Mouse (Mus musculus): ENCODE data around the gene Rgs19. TPM values are rescaled to one million over a fixed set of nuclear protein-coding genes. Genes with fewer than 3 reads are reported as not detected.

Gene Rgs19
- total and polyA plus RNA-seq, 2 experiments = 1.5 to 7.8 TPM

GRCm38 (mm10) chr2:181681978-181682377, 11.8 kb downstream of the Rgs19 start:
- no peak for DNase-seq (ENCODE audit: extremely low read depth, low read depth, low spot score)
- Histone ChIP-seq H3K27me3 (ENCODE audit: control insufficient read depth, insufficient read depth, low read length) (no peaks in the 10 kb centered on the region), H3K79me2 (ENCODE audit: control insufficient read depth, insufficient read depth, low read length) (no peaks in the 10 kb centered on the region), H3K4me3 (ENCODE audit: insufficient read depth, low read depth, low read length) (no peak overlapping the region), H3K36me3 (ENCODE audit: control insufficient read depth, insufficient read depth, low read length) (no peaks in the 10 kb centered on the region), H3K4me1 (ENCODE audit: control insufficient read depth, insufficient read depth, low read length) (peaks cover 8% of the 10 kb centered on the region; the same call in 1 of the 2 replicates), H3K27ac (replicated peaks; ENCODE audit: insufficient read depth, low read depth, low read length) (no peak overlapping the region), H3K9ac (ENCODE audit: low read depth, low read length) (no peak overlapping the region)
- no peak for TF ChIP-seq POLR2A (IDR thresholded peaks at IDR 0.05; ENCODE audit: extremely low read depth, insufficient read depth, low read length)
- 94% methylated on average over 1 of the region's 1 CpGs for WGBS

- no peak for TF ChIP-seq POLR2A (IDR thresholded peaks at IDR 0.05; ENCODE audit: extremely low read depth, insufficient read depth, low read length)
- no peak for TF ChIP-seq CTCF (IDR thresholded peaks at IDR 0.05; ENCODE audit: low read depth, low read length)
- no peaks in the 10 kb centered on the region for H3K36me3 ChIP-seq (ENCODE audit: control insufficient read depth, insufficient read depth, low read length)
- H3K27ac ChIP-seq (replicated peaks; ENCODE audit: insufficient read depth, low read depth, low read length) = no peak overlapping the region
- 37% methylated on average over 7 of the region's 7 CpGs for WGBS
- peaks cover 8% of the 10 kb centered on the region; the same call in 1 of the 2 replicates for H3K4me1 ChIP-seq (ENCODE audit: control insufficient read depth, insufficient read depth, low read length)
- no peaks in the 10 kb centered on the region for H3K27me3 ChIP-seq (ENCODE audit: control insufficient read depth, insufficient read depth, low read length)
- no peaks in the 10 kb centered on the region for H3K79me2 ChIP-seq (ENCODE audit: control insufficient read depth, insufficient read depth, low read length)
- DNase-seq (ENCODE audit: extremely low read depth, low read depth, low spot score) = no peak
- peak overlapping the region; percentile 76 for H3K9ac ChIP-seq (ENCODE audit: low read depth, low read length)
- H3K4me3 ChIP-seq (ENCODE audit: insufficient read depth, low read depth, low read length) = peak overlapping the region; percentile 78
Measured at GRCm38 (mm10) chr2:181680716-181681117, 13.1 kb downstream of the Rgs19 start.

GRCm38 (mm10) chr2:181679951-181680715, 13.6 kb downstream of the Rgs19 start, which contains the start of gene Tcea2:
Tcea2 (plus strand) TSS chr2:181680310.
- peak within 1 kb of the TSS; percentile 78 for H3K4me3 ChIP-seq (ENCODE audit: insufficient read depth, low read depth, low read length)
- H3K79me2 ChIP-seq (ENCODE audit: control insufficient read depth, insufficient read depth, low read length) = no peaks in the 10 kb centered on the region
- H3K27ac ChIP-seq (replicated peaks; ENCODE audit: insufficient read depth, low read depth, low read length) = peak within 1 kb of the TSS; percentile 45
- no peaks in the 10 kb centered on the region for H3K27me3 ChIP-seq (ENCODE audit: control insufficient read depth, insufficient read depth, low read length)
- peak; percentile 66 for DNase-seq (ENCODE audit: extremely low read depth, low read depth, low spot score)
- peaks cover 8% of the 10 kb centered on the region; the same call in 1 of the 2 replicates for H3K4me1 ChIP-seq (ENCODE audit: control insufficient read depth, insufficient read depth, low read length)
- peak within 1 kb of the TSS; percentile 79 for H3K9ac ChIP-seq (ENCODE audit: low read depth, low read length)
- TF ChIP-seq POLR2A (IDR thresholded peaks at IDR 0.05; ENCODE audit: extremely low read depth, insufficient read depth, low read length) = 0 out of 2 replicates have a peak, but pooled peaks have one; percentile 20
- no peak for TF ChIP-seq CTCF (IDR thresholded peaks at IDR 0.05; ENCODE audit: low read depth, low read length)
- no peaks in the 10 kb centered on the region for H3K36me3 ChIP-seq (ENCODE audit: control insufficient read depth, insufficient read depth, low read length)
- under 1% methylated on average over 69 of the region's 69 CpGs for WGBS

GRCm38 (mm10) chr2:181678780-181679179, 15.0 kb downstream of the Rgs19 start:
- Histone ChIP-seq H3K79me2 (ENCODE audit: control insufficient read depth, insufficient read depth, low read length) (no peaks in the 10 kb centered on the region), H3K27ac (replicated peaks; ENCODE audit: insufficient read depth, low read depth, low read length) (no peak overlapping the region), H3K4me1 (ENCODE audit: control insufficient read depth, insufficient read depth, low read length) (peaks cover 8% of the 10 kb centered on the region; the same call in 1 of the 2 replicates), H3K27me3 (ENCODE audit: control insufficient read depth, insufficient read depth, low read length) (no peaks in the 10 kb centered on the region), H3K36me3 (ENCODE audit: control insufficient read depth, insufficient read depth, low read length) (no peaks in the 10 kb centered on the region), H3K9ac (ENCODE audit: low read depth, low read length) (no peak overlapping the region), H3K4me3 (ENCODE audit: insufficient read depth, low read depth, low read length) (no peak overlapping the region)
- TF ChIP-seq POLR2A (IDR thresholded peaks at IDR 0.05; ENCODE audit: extremely low read depth, insufficient read depth, low read length) (no peak), CTCF (IDR thresholded peaks at IDR 0.05; ENCODE audit: low read depth, low read length) (peak; percentile 93)
- WGBS = 56% methylated on average over 1 of the region's 1 CpGs
- DNase-seq (ENCODE audit: extremely low read depth, low read depth, low spot score) = peak; percentile 78

GRCm38 (mm10) chr2:181677755-181678098, 16.1 kb downstream of the Rgs19 start:
- Histone ChIP-seq H3K79me2 (ENCODE audit: control insufficient read depth, insufficient read depth, low read length) (no peaks in the 10 kb centered on the region), H3K4me1 (ENCODE audit: control insufficient read depth, insufficient read depth, low read length) (peaks cover 8% of the 10 kb centered on the region; the same call in 1 of the 2 replicates), H3K27ac (replicated peaks; ENCODE audit: insufficient read depth, low read depth, low read length) (peak overlapping the region; percentile 77), H3K9ac (ENCODE audit: low read depth, low read length) (no peak overlapping the region), H3K27me3 (ENCODE audit: control insufficient read depth, insufficient read depth, low read length) (no peaks in the 10 kb centered on the region), H3K4me3 (ENCODE audit: insufficient read depth, low read depth, low read length) (no peak overlapping the region), H3K36me3 (ENCODE audit: control insufficient read depth, insufficient read depth, low read length) (no peaks in the 10 kb centered on the region)
- DNase-seq (ENCODE audit: extremely low read depth, low read depth, low spot score) = no peak
- WGBS = 36% methylated on average over 3 of the region's 3 CpGs
- no peak for TF ChIP-seq POLR2A (IDR thresholded peaks at IDR 0.05; ENCODE audit: extremely low read depth, insufficient read depth, low read length)
- no peak for TF ChIP-seq CTCF (IDR thresholded peaks at IDR 0.05; ENCODE audit: low read depth, low read length)

All from liver, adult 2 months (tissue).